Mouse (Mus musculus) R1 (cell line): ENCODE results near the gene Elk4.

Source experiments
- DNase-seq: peaks from one replicate; pipeline ENCODE4 v3.0.0-alpha.2; 2018; ENCODE audit warnings: low read depth, low spot score

Elk4 gene

GRCm38 (mm10) chr1:131983806-131984205 lies 23.6 kb upstream of the Elk4 start:
- DNase-seq, result no peak

GRCm38 (mm10) chr1:131987432-131987831 lies 20.0 kb upstream of the Elk4 start:
- DNase-seq, result no peak

GRCm38 (mm10) chr1:131989476-131989875 lies 17.9 kb upstream of the Elk4 start:
- no peak for DNase-seq

GRCm38 (mm10) chr1:131990083-131990760 lies 17.2 kb upstream of the Elk4 start:
- DNase-seq, result no peak

- no peak for DNase-seq
Measured at GRCm38 (mm10) chr1:131992561-131993001, 14.8 kb upstream of the Elk4 start.

GRCm38 (mm10) chr1:131993169-131994040 lies 14.0 kb upstream of the Elk4 start:
- no peak for DNase-seq

- DNase-seq, result peak; percentile 68
Measured at GRCm38 (mm10) chr1:131995062-131995461, 12.3 kb upstream of the Elk4 start.

- DNase-seq, result peak; percentile 53
Measured at GRCm38 (mm10) chr1:132000506-132000905, 6.9 kb upstream of the Elk4 start.

- no peak for DNase-seq
Measured at GRCm38 (mm10) chr1:132001880-132002330, 5.5 kb upstream of the Elk4 start.

- DNase-seq, result no peak
Measured at GRCm38 (mm10) chr1:132003111-132003510, 4.3 kb upstream of the Elk4 start.

- DNase-seq, result no peak
Measured at GRCm38 (mm10) chr1:132003817-132004216, 3.6 kb upstream of the Elk4 start.

GRCm38 (mm10) chr1:132004574-132005180 lies 2.7 kb upstream of the Elk4 start:
- DNase-seq, result no peak

- DNase-seq, result no peak
Measured at GRCm38 (mm10) chr1:132005466-132005865, 1.9 kb upstream of the Elk4 start.

- DNase-seq, result no peak
Measured at GRCm38 (mm10) chr1:132006046-132006445, 1.4 kb upstream of the Elk4 start.

- no peak for DNase-seq
Measured at GRCm38 (mm10) chr1:132006721-132007120, 686 bp upstream of the Elk4 start.

GRCm38 (mm10) chr1:132007828-132008827 lies 721 bp downstream of the Elk4 start:
- DNase-seq, result peak; percentile 85

- DNase-seq, result no peak
Measured at GRCm38 (mm10) chr1:132008881-132009644, 1.7 kb downstream of the Elk4 start.

GRCm38 (mm10) chr1:132010632-132011501 lies 3.5 kb downstream of the Elk4 start:
- DNase-seq, result no peak

- no peak for DNase-seq
Measured at GRCm38 (mm10) chr1:132011785-132012184, 4.4 kb downstream of the Elk4 start.
